Mouse (Mus musculus): ENCODE results near the gene F2rl3. TPM values are rescaled to one million over a fixed set of nuclear protein-coding genes. Genes with fewer than 3 reads are reported as not detected.

The F2rl3 gene
- total and polyA plus RNA-seq, 3 experiments, result 0.08 to 0.11 TPM; not detected in 1

DNA sequence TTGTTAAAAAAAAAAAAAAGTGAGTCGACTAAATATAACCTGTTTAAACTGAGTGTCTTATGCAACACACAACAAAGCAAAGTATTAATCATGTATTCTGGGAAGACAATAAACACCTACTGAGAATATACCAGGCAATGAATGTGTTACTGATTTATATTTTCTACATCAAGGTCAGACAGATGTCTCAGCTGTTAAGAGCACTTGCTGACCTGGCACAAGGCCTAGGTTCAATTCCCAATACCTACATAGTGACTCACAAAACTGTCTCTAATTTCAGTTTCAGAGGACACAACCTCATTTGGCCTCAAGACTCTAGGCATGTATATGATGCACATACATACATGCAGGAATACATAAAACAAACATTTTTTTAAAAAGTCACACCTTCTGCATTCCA lies 16.1 kb downstream of the F2rl3 start:
- Histone ChIP-seq H3K4me1 (ENCODE audit: control insufficient read depth in 1 of 2, insufficient read depth in 2 of 2, low read length in 2 of 2) (no peaks in the 10 kb centered on the region), H3K9me3 (replicated peaks; ENCODE audit: insufficient read depth, low read length) (no peaks in the 10 kb centered on the region), H3K36me3 (ENCODE audit: control insufficient read depth in 1 of 2, insufficient read depth in 2 of 2, low read length in 2 of 2) (no peaks in the 10 kb centered on the region), H3K79me2 (ENCODE audit: control insufficient read depth, insufficient read depth, low read length, poor library complexity) (no peaks in the 10 kb centered on the region), H3K27ac (ENCODE audit: control insufficient read depth, low read depth, low read length) (no peak overlapping the region), H3K9ac (ENCODE audit: control insufficient read depth, low read depth, low read length, poor library complexity, severe bottlenecking) (no peak overlapping the region), H3K4me3 (ENCODE audit: control insufficient read depth in 1 of 2, insufficient read depth in 1 of 2, low read depth in 2 of 2, low read length in 2 of 2) (no peak overlapping the region), H3K27me3 (ENCODE audit: control insufficient read depth in 1 of 2, insufficient read depth in 2 of 2, low read length in 2 of 2) (no peaks in the 10 kb centered on the region)
- no peak for TF ChIP-seq TAL1 (IDR thresholded peaks at IDR 0.05; ENCODE audit: low read length)
- no peak for TF ChIP-seq CTCF (IDR thresholded peaks at IDR 0.05 in 2 of 3, conservative IDR thresholded peaks at IDR 0.05 in 1 of 3; ENCODE audit: control insufficient read depth in 1 of 3, insufficient read depth in 1 of 3, low read depth in 2 of 3, low read length in 3 of 3, poor library complexity in 1 of 3, severe bottlenecking in 1 of 3)
- TF ChIP-seq RCOR1 (IDR thresholded peaks at IDR 0.05; ENCODE audit: low read depth, low read length), result no peak
- TF ChIP-seq USF1 (IDR thresholded peaks at IDR 0.05; ENCODE audit: low read depth, low read length), result no peak
- no peak for TF ChIP-seq ETS1 (IDR thresholded peaks at IDR 0.05; ENCODE audit: low read depth, low read length)
- no peak for TF ChIP-seq SIN3A (IDR thresholded peaks at IDR 0.05; ENCODE audit: low read length)
- no peak for TF ChIP-seq ZC3H11A (IDR thresholded peaks at IDR 0.05; ENCODE audit: low read depth, low read length)
- no peak for TF ChIP-seq ELF1 (IDR thresholded peaks at IDR 0.05; ENCODE audit: low read depth, low read length)
- TF ChIP-seq GABPA (IDR thresholded peaks at IDR 0.05; ENCODE audit: low read depth, low read length), result no peak
- TF ChIP-seq MAZ (IDR thresholded peaks at IDR 0.05; ENCODE audit: low read depth, low read length), result no peak
- TF ChIP-seq MAFK (IDR thresholded peaks at IDR 0.05; ENCODE audit: borderline replicate concordance, low read depth, low read length), result no peak
- DNase-seq (ENCODE audit: low read depth, low spot score), result no peak

GRCm38 (mm10) chr8:72780644-72781043 lies 19.0 kb downstream of the F2rl3 start:
- Histone ChIP-seq H3K9ac (ENCODE audit: control insufficient read depth, low read depth, low read length, poor library complexity, severe bottlenecking) (no peak overlapping the region), H3K36me3 (ENCODE audit: control insufficient read depth in 1 of 2, insufficient read depth in 2 of 2, low read length in 2 of 2) (no peaks in the 10 kb centered on the region), H3K79me2 (ENCODE audit: control insufficient read depth, insufficient read depth, low read length, poor library complexity) (no peaks in the 10 kb centered on the region), H3K9me3 (replicated peaks; ENCODE audit: insufficient read depth, low read length) (no peaks in the 10 kb centered on the region), H3K27me3 (ENCODE audit: control insufficient read depth in 1 of 2, insufficient read depth in 2 of 2, low read length in 2 of 2) (no peaks in the 10 kb centered on the region), H3K27ac (ENCODE audit: control insufficient read depth, low read depth, low read length) (no peak overlapping the region), H3K4me3 (ENCODE audit: control insufficient read depth in 1 of 2, insufficient read depth in 1 of 2, low read depth in 2 of 2, low read length in 2 of 2) (no peak overlapping the region), H3K4me1 (ENCODE audit: control insufficient read depth in 1 of 2, insufficient read depth in 2 of 2, low read length in 2 of 2) (no peaks in the 10 kb centered on the region)
- TF ChIP-seq POLR2AphosphoS2 (IDR thresholded peaks at IDR 0.05; ENCODE audit: low read length), result no peak
- TF ChIP-seq TCF12 (IDR thresholded peaks at IDR 0.05; ENCODE audit: low read depth, low read length), result no peak
- no peak for TF ChIP-seq JUND (IDR thresholded peaks at IDR 0.05; ENCODE audit: low read depth, low read length)
- TF ChIP-seq MYB (IDR thresholded peaks at IDR 0.05; ENCODE audit: low read depth, low read length), result no peak
- TF ChIP-seq CHD1 (IDR thresholded peaks at IDR 0.05; ENCODE audit: low read depth, low read length), result no peak
- TF ChIP-seq KAT2A (conservative IDR thresholded peaks at IDR 0.05; ENCODE audit: low read depth, low read length), result no peak
- TF ChIP-seq ETS1 (IDR thresholded peaks at IDR 0.05; ENCODE audit: low read depth, low read length), result no peak
- TF ChIP-seq CHD2 (IDR thresholded peaks at IDR 0.05; ENCODE audit: low read length), result no peak
- no peak for TF ChIP-seq POLR2A (IDR thresholded peaks at IDR 0.05; ENCODE audit: control insufficient read depth in 1 of 2, insufficient read depth in 1 of 2, low read depth in 1 of 2, low read length in 2 of 2, poor library complexity in 1 of 2)
- TF ChIP-seq NELFE (IDR thresholded peaks at IDR 0.05; ENCODE audit: low read depth, low read length), result no peak
- no peak for TF ChIP-seq ZKSCAN1 (IDR thresholded peaks at IDR 0.05; ENCODE audit: low read depth, low read length)
- TF ChIP-seq MEF2A (IDR thresholded peaks at IDR 0.05; ENCODE audit: extremely low read depth, insufficient replicate concordance, low read depth, low read length, poor library complexity, severe bottlenecking), result no peak
- TF ChIP-seq GABPA (IDR thresholded peaks at IDR 0.05; ENCODE audit: low read depth, low read length), result no peak
- TF ChIP-seq ZNF384 (IDR thresholded peaks at IDR 0.05; ENCODE audit: low read depth, low read length), result no peak
- no peak for TF ChIP-seq UBTF (IDR thresholded peaks at IDR 0.05; ENCODE audit: borderline replicate concordance, insufficient read depth, low read depth, low read length)
- TF ChIP-seq MAX (IDR thresholded peaks at IDR 0.05; ENCODE audit: low read length), result no peak
- TF ChIP-seq RAD21 (IDR thresholded peaks at IDR 0.05; ENCODE audit: low read depth, low read length), result no peak
- no peak for TF ChIP-seq MYC (IDR thresholded peaks at IDR 0.05; ENCODE audit: low read depth, low read length)
- no peak for TF ChIP-seq NRF1 (IDR thresholded peaks at IDR 0.05; ENCODE audit: insufficient read depth, low read depth, low read length, poor library complexity, severe bottlenecking)
- no peak for TF ChIP-seq ELF1 (IDR thresholded peaks at IDR 0.05; ENCODE audit: low read depth, low read length)
- DNase-seq (ENCODE audit: low read depth, low spot score), result no peak

All from MEL (cell line).